Mouse (Mus musculus): Measurements from ENCODE around the gene Med31.
"Not testable (repeated sequence)": the region's sequence is repeated elsewhere in the genome, so short reads cannot be mapped to it uniquely, and the experiment has no call there.

Gene Med31

GRCm38 (mm10) chr11:72196506-72196905 is 18.9 kb downstream of the Med31 start:
- DNase-seq = no peak

DNA sequence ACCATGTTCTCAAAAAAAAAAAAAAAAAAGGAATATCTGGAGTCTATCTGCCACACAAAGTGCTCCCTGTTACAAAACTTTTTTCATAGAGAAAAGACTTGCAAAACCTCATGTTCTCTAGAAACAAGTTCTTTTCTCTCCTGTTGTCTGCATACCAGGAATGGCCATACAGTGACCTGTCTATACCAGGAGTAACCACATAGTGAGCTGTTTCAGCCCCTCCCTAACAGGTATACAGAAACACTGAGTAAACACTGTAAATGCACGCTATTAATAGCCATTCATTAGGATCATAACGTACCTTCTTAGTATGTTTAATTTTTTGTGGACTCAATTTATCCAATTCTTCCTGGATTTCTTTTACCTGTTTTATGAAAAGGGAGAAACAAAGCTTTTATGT is 21.1 kb downstream of the Med31 start:
- no peak for DNase-seq

DNA sequence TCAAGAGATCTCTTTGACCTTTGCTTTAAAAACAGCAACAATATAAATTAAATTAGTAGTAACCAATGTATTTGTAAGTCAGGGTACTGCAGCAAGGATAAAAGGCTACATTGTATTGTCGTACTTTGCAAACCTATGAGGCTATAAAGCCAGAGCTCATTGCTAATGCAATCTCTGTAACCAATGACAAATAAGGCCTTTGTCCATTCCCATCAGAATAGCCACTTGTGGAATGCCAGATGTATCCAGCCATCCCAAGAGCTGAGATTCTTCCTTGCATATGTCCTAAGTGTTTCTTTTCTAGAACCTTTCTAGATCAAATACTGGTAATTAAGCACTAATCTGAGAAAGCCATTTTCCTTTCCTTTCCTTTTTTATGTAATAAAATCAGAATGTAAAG is 24.5 kb downstream of the Med31 start:
- no peak for DNase-seq

DNA sequence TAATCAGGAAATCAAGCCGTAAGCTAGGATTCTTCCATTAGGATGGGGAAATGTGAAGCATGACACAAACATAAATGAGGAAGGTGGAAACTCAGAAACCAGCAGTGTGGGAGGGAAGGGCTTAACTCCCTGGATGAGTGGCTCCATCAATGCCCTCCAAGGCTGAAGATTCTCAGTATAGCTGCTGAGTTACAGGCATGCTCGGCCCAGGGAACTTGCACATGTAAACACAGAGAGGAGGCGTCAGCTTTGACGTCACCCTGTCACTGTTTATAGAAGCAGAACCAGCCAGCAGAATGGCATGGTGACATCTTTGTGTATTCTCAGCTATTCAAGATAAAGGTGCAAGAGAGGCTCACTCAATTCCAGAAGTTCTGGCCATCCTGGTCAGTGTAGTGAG is 31.1 kb downstream of the Med31 start:
- DNase-seq = no peak

DNA sequence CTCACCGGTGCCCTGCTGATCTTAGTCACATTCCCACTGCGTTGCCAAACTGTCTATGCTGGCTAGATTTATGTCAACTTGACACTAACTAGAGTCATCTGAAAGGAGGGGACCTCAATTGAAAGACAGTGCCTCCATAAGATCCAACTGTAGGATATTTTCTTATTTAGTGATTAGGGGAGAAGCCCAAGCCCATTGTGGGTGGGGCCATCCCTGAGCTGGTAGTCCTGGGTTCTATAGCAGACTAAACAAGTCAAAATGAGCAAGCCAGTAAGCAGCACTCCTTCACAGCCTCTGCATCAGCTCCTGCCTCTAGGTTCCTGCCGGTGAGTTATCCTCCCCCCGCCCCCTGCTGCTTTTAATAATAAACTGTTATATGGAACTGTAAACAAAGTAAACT is 34.3 kb downstream of the Med31 start:
- DNase-seq = no peak

DNA sequence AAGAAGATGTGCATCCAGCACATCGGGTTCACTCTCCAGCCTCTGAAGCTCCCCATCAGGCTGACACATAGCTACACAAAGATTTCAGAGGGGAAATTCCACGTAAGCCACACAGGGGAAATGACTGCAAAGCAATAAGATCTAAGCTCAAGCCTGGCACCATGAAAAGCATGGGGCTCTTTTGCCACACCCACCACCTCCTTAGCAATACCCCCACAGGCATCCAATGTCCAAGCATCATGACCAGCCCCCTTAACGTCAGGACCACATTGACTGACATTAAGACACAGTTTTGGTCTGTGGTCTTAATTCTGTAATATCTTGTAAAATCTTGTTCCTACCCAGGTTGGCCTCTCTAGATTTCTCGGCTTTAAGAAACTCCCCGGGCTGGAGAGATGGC is 34.8 kb downstream of the Med31 start:
- DNase-seq = no peak

GRCm38 (mm10) chr11:72176553-72176952 is 38.8 kb downstream of the Med31 start:
- no peak for DNase-seq

GRCm38 (mm10) chr11:72175966-72176365 is 39.4 kb downstream of the Med31 start:
- DNase-seq = no peak

DNA sequence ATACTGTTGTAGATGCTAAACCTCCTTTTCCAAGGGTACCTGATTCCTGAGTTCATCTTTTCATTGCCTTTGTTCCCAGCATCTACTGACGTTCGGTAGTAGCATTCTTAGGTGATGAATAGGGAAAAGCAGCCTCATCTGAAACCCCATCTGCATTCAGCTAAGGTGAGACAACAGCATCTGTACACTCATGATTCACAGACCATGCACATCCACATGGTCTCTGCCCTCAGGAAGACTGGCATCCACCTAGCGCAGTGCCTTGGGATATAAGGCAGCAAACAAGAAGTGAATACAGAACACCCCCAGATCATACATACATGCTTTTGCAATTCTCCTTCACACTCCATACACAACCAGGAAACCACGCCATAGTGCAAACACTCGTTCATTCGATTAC is 40.7 kb downstream of the Med31 start:
- DNase-seq = no peak

- no peak for DNase-seq
These were observed 41.9 kb downstream of the Med31 start for GRCm38 (mm10) chr11:72173506-72173905.

DNA sequence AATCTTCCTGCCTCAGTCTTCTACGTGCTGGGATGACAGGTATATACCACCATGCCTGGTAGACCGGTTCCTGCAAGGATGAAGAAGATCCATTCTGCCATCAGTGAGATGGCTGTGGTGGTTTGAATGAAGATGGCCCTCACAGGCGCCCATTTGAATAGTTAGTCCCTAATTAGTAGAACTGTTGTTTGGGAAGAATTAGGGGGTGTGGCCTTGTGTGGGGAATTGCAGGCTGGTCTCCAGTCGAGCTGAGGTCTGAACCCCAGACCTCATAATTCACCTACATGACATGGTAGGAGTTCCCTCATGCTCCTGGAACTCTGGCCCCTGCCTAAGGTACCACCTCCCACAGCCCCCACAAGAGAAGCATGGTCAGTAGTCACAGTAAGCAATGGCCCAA is 43.5 kb downstream of the Med31 start:
- DNase-seq = not testable (repeated sequence)

GRCm38 (mm10) chr11:72169871-72170270 is 45.5 kb downstream of the Med31 start:
- DNase-seq = no peak

DNA sequence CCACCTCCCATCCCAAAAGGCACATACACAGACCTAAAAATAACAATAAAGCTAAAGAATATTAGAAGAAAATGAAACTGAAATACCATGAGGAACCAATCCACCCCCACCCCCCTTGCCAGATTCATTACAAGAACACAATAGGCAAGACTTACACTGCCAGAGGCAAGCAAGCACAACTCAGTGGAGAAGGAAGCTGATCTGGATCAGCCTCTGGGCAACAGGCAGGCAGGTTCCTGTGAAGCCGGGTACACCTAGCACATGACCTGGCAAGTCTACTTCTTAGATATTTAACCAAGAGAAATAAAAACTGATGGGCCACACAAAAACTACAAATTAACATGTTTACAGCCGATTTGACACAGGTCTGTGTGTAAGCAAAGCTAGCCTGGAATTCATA is 52.2 kb downstream of the Med31 start:
- DNase-seq = no peak
